Mouse (Mus musculus): ENCODE data around the gene Trpm4.

DNA sequence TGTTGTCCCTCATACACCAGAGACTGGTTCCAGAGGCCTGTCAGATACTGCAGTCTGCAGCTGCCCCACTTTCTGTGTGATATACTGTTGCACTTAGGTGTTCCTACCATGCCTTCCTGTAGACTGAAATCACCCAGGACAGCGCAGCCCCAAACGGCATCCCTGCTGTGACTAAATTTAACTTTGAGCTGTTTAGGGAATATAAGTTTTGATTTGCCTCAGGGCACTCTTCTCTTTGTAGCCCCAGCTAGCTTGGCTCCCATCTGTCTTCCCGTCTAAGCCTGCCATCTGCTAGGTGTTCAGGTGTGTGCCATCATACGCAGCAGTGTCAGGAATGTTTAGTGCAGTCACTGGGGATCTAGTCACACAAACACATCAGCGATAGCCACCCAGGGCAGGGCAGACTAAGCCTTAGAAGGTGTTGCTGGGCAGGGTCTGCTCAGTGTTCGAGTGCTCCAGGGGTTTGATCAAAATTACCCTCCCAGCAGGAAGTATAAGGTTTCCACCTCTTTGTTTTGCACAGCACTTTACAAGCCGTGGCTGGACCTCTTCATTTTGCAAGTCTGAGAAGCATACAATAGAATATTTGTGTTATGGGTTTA lies 70.5 kb downstream of the Trpm4 start:
- TF ChIP-seq CTCF (IDR thresholded peaks at IDR 0.05; ENCODE audit: low read depth, low read length) (no peak), POLR2A (IDR thresholded peaks at IDR 0.05; ENCODE audit: borderline replicate concordance, low read depth, low read length) (no peak)

Measured in bone marrow macrophage, adult 2 months (primary cell).